Mouse (Mus musculus): Measurements from ENCODE around the gene Rbp2.

GRCm38 (mm10) chr9:98510363-98511055, 24.6 kb downstream of the Rbp2 start:
- no peak for TF ChIP-seq USF1 (IDR thresholded peaks at IDR 0.05; ENCODE audit: low read depth)
- no peak for TF ChIP-seq POLR2AphosphoS2 (IDR thresholded peaks at IDR 0.05; ENCODE audit: insufficient read length, low read depth)
- TF ChIP-seq MYOD1 (IDR thresholded peaks at IDR 0.05; ENCODE audit: control insufficient read depth in 1 of 3, insufficient read length in 2 of 3, low read depth in 2 of 3): no peak
- TF ChIP-seq POLR2A (IDR thresholded peaks at IDR 0.05; ENCODE audit: insufficient read length, low read depth): no peak
- TF ChIP-seq TCF12 (IDR thresholded peaks at IDR 0.05; ENCODE audit: insufficient read depth, poor library complexity, severe bottlenecking): no peak
- TF ChIP-seq REST (IDR thresholded peaks at IDR 0.05; ENCODE audit: insufficient read depth, insufficient read length): no peak
- no peak for TF ChIP-seq E2F4 (IDR thresholded peaks at IDR 0.05; ENCODE audit: insufficient read depth)
- no peak for TF ChIP-seq MYOG (IDR thresholded peaks at IDR 0.05; ENCODE audit: control insufficient read depth in 1 of 3, insufficient read depth in 1 of 3, insufficient read length in 2 of 3, low read depth in 2 of 3)
- TF ChIP-seq MAX (IDR thresholded peaks at IDR 0.05; ENCODE audit: low read depth): no peak
- no peak for TF ChIP-seq CEBPB (IDR thresholded peaks at IDR 0.05; ENCODE audit: insufficient read depth, poor library complexity, severe bottlenecking)
